Mouse (Mus musculus) lung, embryonic 16.5 days (tissue): ENCODE data around the gene Bap1. TPM values are rescaled to one million over a fixed set of nuclear protein-coding genes. Genes with fewer than 3 reads are reported as not detected.

Experiments
- ATAC-seq: fragments of 200-750 bp; cut with Nextera tagmentation; 2 replicates; pipeline ENCODE4 v1.8.0; 2017; ENCODE audit warnings: low read depth, mild to moderate bottlenecking, moderate library complexity
- H3K27ac ChIP-seq: fragments of 300-500 bp; sonication (generic); 2 replicates; pipeline ENCODE4 v1.5.1; 2014; ENCODE audit warnings: mild to moderate bottlenecking, control low read depth, low read length
- H3K27me3 ChIP-seq: fragments of 300-500 bp; sonication (generic); 2 replicates; pipeline ENCODE4 v1.6.1; 2014; ENCODE audit warnings: low read depth, low read length, mixed read lengths; ENCODE audit not compliant: control insufficient read depth, insufficient read depth
- H3K36me3 ChIP-seq: fragments of 300-500 bp; sonication (generic); 2 replicates; pipeline ENCODE4 v1.6.1; 2014; ENCODE audit warnings: low read length; ENCODE audit not compliant: control insufficient read depth, insufficient read depth
- H3K4me1 ChIP-seq: fragments of 300-500 bp; sonication (generic); replicated peaks from 2 replicates; pipeline ENCODE4 v1.6.1; 2014; ENCODE audit warnings: low read length, mixed read lengths; ENCODE audit not compliant: control insufficient read depth, insufficient read depth
- H3K4me2 ChIP-seq: fragments of 300-500 bp; sonication (generic); 2 replicates; pipeline ENCODE4 v1.6.1; 2014; ENCODE audit warnings: low read depth, low read length, control low read depth
- H3K4me3 ChIP-seq: fragments of 300-500 bp; sonication (generic); 2 replicates; pipeline ENCODE4 v1.5.1; 2014; ENCODE audit warnings: mild to moderate bottlenecking, low read length, control low read depth
- H3K9ac ChIP-seq: fragments of 300-500 bp; sonication (generic); 2 replicates; pipeline ENCODE4 v1.6.1; 2014; ENCODE audit warnings: low read length, control low read depth
- H3K9me3 ChIP-seq: fragments of 300-500 bp; sonication (generic); 2 replicates; pipeline ENCODE4 v1.6.1; 2016; ENCODE audit warnings: low read length; ENCODE audit not compliant: control insufficient read depth
- WGBS: fragments of 180-500 bp; shearing (Covaris S2); extraction: QIAGEN DNeasy Blood & Tissue Kit; methylation state at CpG from one replicate; pipeline ENCODE4 v1.1.7; 2014; 5-methylcytosine and 5-hydroxymethylcytosine counted together
- polyA plus RNA-seq: library from polyadenylated mRNA; unstranded; fragments of >200 nt; fragmentation: Nextera tagmentation; extraction: Ambion mirVana; gene quantifications from 2 replicates; pipeline ENCODE4 v1.2.1, GENCODE M21; 2015

The Bap1 gene
- polyA plus RNA-seq, 1 experiment from 2014 or later = 82.2 TPM

GRCm38 (mm10) chr14:31211854-31212253, 39.4 kb upstream of the Bap1 start:
- no peak overlapping the region for H3K9ac ChIP-seq
- H3K4me2 ChIP-seq = no peak overlapping the region
- H3K4me1 ChIP-seq = peaks cover 25% of the 10 kb centered on the region
- no peak for ATAC-seq
- H3K36me3 ChIP-seq = no peaks in the 10 kb centered on the region
- H3K9me3 ChIP-seq = no peaks in the 10 kb centered on the region
- no peak overlapping the region for H3K27ac ChIP-seq
- H3K4me3 ChIP-seq = no peak overlapping the region
- 79% methylated on average over 6 of the region's 6 CpGs for WGBS
- no peaks in the 10 kb centered on the region for H3K27me3 ChIP-seq

GRCm38 (mm10) chr14:31212499-31212898, 38.8 kb upstream of the Bap1 start:
- Histone ChIP-seq H3K36me3 (no peaks in the 10 kb centered on the region), H3K4me3 (no peak overlapping the region), H3K9ac (no peak overlapping the region), H3K27me3 (no peaks in the 10 kb centered on the region), H3K4me2 (no peak overlapping the region), H3K4me1 (peaks cover 21% of the 10 kb centered on the region), H3K27ac (no peak overlapping the region), H3K9me3 (no peaks in the 10 kb centered on the region)
- ATAC-seq = no peak
- 57% methylated on average over 3 of the region's 3 CpGs for WGBS

- Histone ChIP-seq H3K27me3 (no peaks in the 10 kb centered on the region), H3K9me3 (no peaks in the 10 kb centered on the region), H3K4me2 (no peak overlapping the region), H3K36me3 (no peaks in the 10 kb centered on the region), H3K4me1 (peaks cover 21% of the 10 kb centered on the region), H3K4me3 (no peak overlapping the region), H3K27ac (no peak overlapping the region), H3K9ac (no peak overlapping the region)
- 57% methylated on average over 8 of the region's 8 CpGs for WGBS
- ATAC-seq = no peak
Measured at GRCm38 (mm10) chr14:31213868-31214267, 37.4 kb upstream of the Bap1 start.

GRCm38 (mm10) chr14:31214684-31215083, 36.6 kb upstream of the Bap1 start:
- no peak overlapping the region for H3K4me2 ChIP-seq
- H3K9me3 ChIP-seq = no peaks in the 10 kb centered on the region
- H3K27ac ChIP-seq = no peak overlapping the region
- peaks cover 21% of the 10 kb centered on the region for H3K4me1 ChIP-seq
- H3K27me3 ChIP-seq = no peaks in the 10 kb centered on the region
- no peak for ATAC-seq
- H3K9ac ChIP-seq = no peak overlapping the region
- 55% methylated on average over 3 of the region's 3 CpGs for WGBS
- H3K4me3 ChIP-seq = no peak overlapping the region
- no peaks in the 10 kb centered on the region for H3K36me3 ChIP-seq

GRCm38 (mm10) chr14:31215157-31216002, 35.9 kb upstream of the Bap1 start:
- no peak overlapping the region for H3K4me3 ChIP-seq
- peaks cover 21% of the 10 kb centered on the region for H3K4me1 ChIP-seq
- no peaks in the 10 kb centered on the region for H3K27me3 ChIP-seq
- H3K9me3 ChIP-seq = no peaks in the 10 kb centered on the region
- ATAC-seq = peak; percentile 66
- H3K27ac ChIP-seq = 0 out of 2 replicates have a peak overlapping the region, but pooled peaks have one; percentile 37
- WGBS = 25% methylated on average over 15 of the region's 15 CpGs
- peak overlapping the region; percentile 21; the same call in 1 of the 2 replicates for H3K4me2 ChIP-seq
- H3K36me3 ChIP-seq = no peaks in the 10 kb centered on the region
- H3K9ac ChIP-seq = peak overlapping the region; percentile 44

GRCm38 (mm10) chr14:31216846-31217245, 34.4 kb upstream of the Bap1 start, which contains the start of gene Nisch:
Gene Nisch, minus strand, starts transcription at chr14:31216946.
- WGBS = 63% methylated on average over 2 of the region's 2 CpGs

GRCm38 (mm10) chr14:31217666-31218065, 33.6 kb upstream of the Bap1 start, which contains the start of gene Sema3g:
Gene Sema3g, plus strand, starts transcription at chr14:31217860.
- H3K27ac ChIP-seq = peak within 1 kb of the TSS; percentile 51
- peak within 1 kb of the TSS; percentile 45 for H3K9ac ChIP-seq
- ATAC-seq = peak; percentile 80
- H3K4me3 ChIP-seq = peak within 1 kb of the TSS; percentile 36
- H3K4me2 ChIP-seq = peak within 1 kb of the TSS; percentile 48
- no peaks in the 10 kb centered on the region for H3K36me3 ChIP-seq
- WGBS = 4% methylated on average over 11 of the region's 11 CpGs
- peaks cover 14% of the 10 kb centered on the region for H3K4me1 ChIP-seq
- H3K27me3 ChIP-seq = no peaks in the 10 kb centered on the region
- no peaks in the 10 kb centered on the region for H3K9me3 ChIP-seq

More at GRCm38 (mm10) chr14:31216846-31217245, 34.4 kb upstream of the Bap1 start, which contains the start of gene Nisch:
- Histone ChIP-seq H3K27me3 (no peaks in the 10 kb centered on the region), H3K9ac (peak within 1 kb of the TSS; percentile 45), H3K9me3 (no peaks in the 10 kb centered on the region), H3K4me2 (peak within 1 kb of the TSS; percentile 48), H3K36me3 (no peaks in the 10 kb centered on the region), H3K4me3 (peak within 1 kb of the TSS; percentile 36), H3K27ac (peak within 1 kb of the TSS; percentile 51), H3K4me1 (peaks cover 21% of the 10 kb centered on the region)
- ATAC-seq = no peak

GRCm38 (mm10) chr14:31226978-31227377, 24.3 kb upstream of the Bap1 start:
- WGBS = 12% methylated on average over 4 of the region's 4 CpGs
- H3K36me3 ChIP-seq = no peaks in the 10 kb centered on the region
- H3K9ac ChIP-seq = peak overlapping the region; percentile 25; the same call in 1 of the 2 replicates
- H3K27me3 ChIP-seq = no peaks in the 10 kb centered on the region
- H3K4me3 ChIP-seq = no peak overlapping the region
- H3K4me1 ChIP-seq = peaks cover 28% of the 10 kb centered on the region
- H3K9me3 ChIP-seq = no peaks in the 10 kb centered on the region
- H3K4me2 ChIP-seq = no peak overlapping the region
- peak overlapping the region; percentile 54 for H3K27ac ChIP-seq
- peak; percentile 94 for ATAC-seq

GRCm38 (mm10) chr14:31228234-31228633, 23.0 kb upstream of the Bap1 start:
- 44% methylated on average over 6 of the region's 6 CpGs for WGBS
- Histone ChIP-seq H3K27me3 (no peaks in the 10 kb centered on the region), H3K9me3 (no peaks in the 10 kb centered on the region), H3K36me3 (no peaks in the 10 kb centered on the region), H3K4me2 (no peak overlapping the region), H3K4me3 (no peak overlapping the region), H3K9ac (no peak overlapping the region), H3K27ac (peak overlapping the region; percentile 54), H3K4me1 (peaks cover 28% of the 10 kb centered on the region)
- ATAC-seq = no peak
